20 mouse cellular contexts compared by ENCODE assay signal in the genomic region with DNA sequence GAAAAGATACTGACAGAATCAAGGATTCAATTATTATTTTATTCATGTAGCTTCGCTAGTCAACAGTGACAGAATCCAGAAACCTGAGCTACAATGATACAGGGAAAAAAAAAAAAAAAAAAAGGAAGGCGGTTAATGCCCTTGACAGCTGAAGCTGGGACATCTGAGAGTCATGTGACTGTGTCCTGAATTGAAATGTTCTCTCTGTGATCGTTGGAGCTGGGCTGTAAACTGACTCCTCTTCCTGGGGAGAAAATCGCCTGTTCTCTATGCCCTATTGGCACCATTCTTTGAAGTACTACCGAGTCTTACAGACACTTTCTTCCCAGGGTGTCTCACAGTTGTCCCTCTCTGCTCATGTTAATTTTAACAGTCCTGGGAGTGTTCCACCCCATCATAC. TPM values are rescaled to one million over a fixed set of nuclear protein-coding genes. Genes with fewer than 3 reads are reported as not detected.
A peak's percentile ranks its signal among the peaks of the same experiment; 100 is the strongest.
DNase-seq lines count a peak whose midpoint lies in the region; ATAC-seq and TF ChIP-seq lines count a peak whose summit lies in the region.
"Had no signal": no experiment of that assay in that cellular context is flagged by ENCODE, and none has a peak within 500 bp of the region (broad histone marks: within the 10 kb centered on the region; RNA-seq: fewer than 3 reads in every experiment).

No protein-coding gene starts in this region.

- H3K27ac ChIP-seq in kidney, embryonic 14.5 days (ENCODE audit: low read depth, low read length), result no peak overlapping the region
- no peak overlapping the region for H3K27ac ChIP-seq in kidney, embryonic 16.5 days (ENCODE audit: low read length)
- no peak overlapping the region for H3K27ac ChIP-seq in limb, embryonic 14.5 days (replicated peaks; ENCODE audit: low read depth, low read length)
- no peak overlapping the region for H3K27ac ChIP-seq in limb, embryonic 10.5 days
- H3K27ac ChIP-seq in thymus, adult 2 months (ENCODE audit: control insufficient read depth, insufficient read depth, low read length), result no peak overlapping the region
- H3K27ac ChIP-seq: embryonic facial prominence, embryonic 12.5 days; forebrain, embryonic 12.5 days; heart, adult 2 months; hindbrain, embryonic 10.5 days; hindbrain, embryonic 14.5 days had no signal

- no peaks in the 10 kb centered on the region for H3K27me3 ChIP-seq in kidney, embryonic 14.5 days (ENCODE audit: control insufficient read depth, insufficient read depth, low read length)
- no peaks in the 10 kb centered on the region for H3K27me3 ChIP-seq in kidney, embryonic 16.5 days (ENCODE audit: insufficient read depth, low read length)
- H3K27me3 ChIP-seq in limb, embryonic 14.5 days (ENCODE audit: control insufficient read depth, insufficient read depth, low read length), result no peaks in the 10 kb centered on the region
- H3K27me3 ChIP-seq in limb, embryonic 10.5 days (ENCODE audit: low read depth, poor library complexity, severe bottlenecking), result no peaks in the 10 kb centered on the region
- H3K27me3 ChIP-seq in thymus, adult 2 months (ENCODE audit: control insufficient read depth, insufficient read depth, low read length), result no peaks in the 10 kb centered on the region
- H3K27me3 ChIP-seq: embryonic facial prominence, embryonic 12.5 days; forebrain, embryonic 12.5 days; heart, embryonic 12.5 days had no signal

- no peaks in the 10 kb centered on the region for H3K36me3 ChIP-seq in kidney, embryonic 14.5 days (ENCODE audit: control insufficient read depth, insufficient read depth, low read length)
- no peaks in the 10 kb centered on the region for H3K36me3 ChIP-seq in kidney, embryonic 16.5 days (ENCODE audit: insufficient read depth, low read length)
- H3K36me3 ChIP-seq in limb, embryonic 14.5 days (ENCODE audit: control insufficient read depth, insufficient read depth, low read length), result no peaks in the 10 kb centered on the region
- no peaks in the 10 kb centered on the region for H3K36me3 ChIP-seq in limb, embryonic 10.5 days
- H3K36me3 ChIP-seq in thymus, adult 2 months (ENCODE audit: control insufficient read depth, insufficient read depth, low read length), result no peaks in the 10 kb centered on the region
- H3K36me3 ChIP-seq: embryonic facial prominence, embryonic 12.5 days; forebrain, embryonic 12.5 days; G1E; heart, embryonic 12.5 days; hindbrain, embryonic 10.5 days had no signal

- no peaks in the 10 kb centered on the region for H3K9me3 ChIP-seq in kidney, embryonic 14.5 days (ENCODE audit: control insufficient read depth, low read length)
- no peaks in the 10 kb centered on the region for H3K9me3 ChIP-seq in kidney, embryonic 16.5 days (ENCODE audit: low read length)
- H3K9me3 ChIP-seq in limb, embryonic 14.5 days (ENCODE audit: control insufficient read depth, low read length), result no peaks in the 10 kb centered on the region
- no peaks in the 10 kb centered on the region for H3K9me3 ChIP-seq in limb, embryonic 10.5 days (replicated peaks)
- H3K9me3 ChIP-seq: embryonic facial prominence, embryonic 12.5 days; forebrain, embryonic 12.5 days; heart, embryonic 12.5 days; hindbrain, embryonic 10.5 days had no signal

- H3K4me1 ChIP-seq in kidney, embryonic 14.5 days (ENCODE audit: control insufficient read depth, insufficient read depth, low read length), result no peaks in the 10 kb centered on the region
- no peaks in the 10 kb centered on the region for H3K4me1 ChIP-seq in kidney, embryonic 16.5 days (ENCODE audit: insufficient read depth, low read length)
- H3K4me1 ChIP-seq in limb, embryonic 14.5 days (ENCODE audit: control insufficient read depth, insufficient read depth, low read length), result no peaks in the 10 kb centered on the region
- no peaks in the 10 kb centered on the region for H3K4me1 ChIP-seq in limb, embryonic 10.5 days
- H3K4me1 ChIP-seq in thymus, adult 2 months (replicated peaks; ENCODE audit: control insufficient read depth, insufficient read depth, low read length), result peaks cover 14% of the 10 kb centered on the region
- H3K4me1 ChIP-seq: embryonic facial prominence, embryonic 12.5 days; forebrain, embryonic 12.5 days; hindbrain, embryonic 10.5 days had no signal

- H3K4me3 ChIP-seq in kidney, embryonic 14.5 days (ENCODE audit: low read length), result no peak overlapping the region
- H3K4me3 ChIP-seq in kidney, embryonic 16.5 days (ENCODE audit: low read length), result no peak overlapping the region
- no peak overlapping the region for H3K4me3 ChIP-seq in limb, embryonic 14.5 days (replicated peaks; ENCODE audit: low read length)
- H3K4me3 ChIP-seq in limb, embryonic 10.5 days, result no peak overlapping the region
- no peak overlapping the region for H3K4me3 ChIP-seq in thymus, adult 2 months (ENCODE audit: control insufficient read depth, insufficient read depth, low read length)
- H3K4me3 ChIP-seq: embryonic facial prominence, embryonic 12.5 days; forebrain, embryonic 12.5 days; heart, adult 2 months; heart, embryonic 12.5 days; hindbrain, embryonic 10.5 days had no signal

- TF ChIP-seq POLR2A in limb, embryonic 14.5 days (IDR thresholded peaks at IDR 0.05; ENCODE audit: borderline replicate concordance, extremely low read depth, insufficient read depth, insufficient read length), result no peak
- no peak for TF ChIP-seq POLR2A in brain, embryonic 14.5 days (IDR thresholded peaks at IDR 0.05; ENCODE audit: borderline replicate concordance, extremely low read depth, insufficient read depth, insufficient read length, poor library complexity, severe bottlenecking)
- TF ChIP-seq POLR2A in thymus, adult 2 months (IDR thresholded peaks at IDR 0.05; ENCODE audit: control insufficient read depth, extremely low read depth, insufficient read depth, low read length, poor library complexity), result no peak

- H3K4me2 ChIP-seq in kidney, embryonic 14.5 days (replicated peaks; ENCODE audit: low read depth, low read length), result no peak overlapping the region
- no peak overlapping the region for H3K4me2 ChIP-seq in kidney, embryonic 16.5 days (replicated peaks; ENCODE audit: low read depth, low read length)
- H3K4me2 ChIP-seq in limb, embryonic 14.5 days (replicated peaks; ENCODE audit: low read depth, low read length, severe bottlenecking), result no peak overlapping the region
- H3K4me2 ChIP-seq: embryonic facial prominence, embryonic 12.5 days; forebrain, embryonic 12.5 days; heart, embryonic 12.5 days; hindbrain, embryonic 14.5 days had no signal

- no peak overlapping the region for H3K9ac ChIP-seq in kidney, embryonic 14.5 days (ENCODE audit: low read depth, low read length)
- H3K9ac ChIP-seq in kidney, embryonic 16.5 days (replicated peaks; ENCODE audit: low read length), result no peak overlapping the region
- no peak overlapping the region for H3K9ac ChIP-seq in limb, embryonic 14.5 days (ENCODE audit: low read depth, low read length, severe bottlenecking)
- H3K9ac ChIP-seq: embryonic facial prominence, embryonic 12.5 days; forebrain, embryonic 12.5 days; heart, embryonic 12.5 days; hindbrain, embryonic 14.5 days had no signal

- peak; percentile 56; the same call in 1 of the 2 replicates for ATAC-seq in kidney, embryonic 14.5 days (ENCODE audit: low FRiP score, low TSS enrichment)
- ATAC-seq in kidney, embryonic 16.5 days (ENCODE audit: low FRiP score, low TSS enrichment), result no peak
- peak; percentile 44 for ATAC-seq in limb, embryonic 14.5 days (ENCODE audit: low FRiP score, low read depth)
- ATAC-seq: forebrain, embryonic 16.5 days had no signal

- DNase-seq in limb, embryonic 14.5 days (ENCODE audit: low spot score), result peak; percentile 4
- no peak for DNase-seq in limb, embryonic 10.5 days (ENCODE audit: low spot score)
- DNase-seq in brain, embryonic 14.5 days (ENCODE audit: low read depth), result peak; percentile 17
- no peak for DNase-seq in ovary, postnatal 36 days (ENCODE audit: low spot score)
- DNase-seq in thymus, adult 2 months, result no peak
- DNase-seq: adrenal gland, postnatal 10 days; cerebellum, adult 11-12 months; cerebellum, adult 9-10 months; cerebellum, postnatal 25 days; gastrocnemius, postnatal 10 days; heart, adult 2 months had no signal

- WGBS in kidney, embryonic 14.5 days, result 24% methylated on average over 5 of the region's 5 CpGs
- WGBS in kidney, embryonic 16.5 days, result 26% methylated on average over 5 of the region's 5 CpGs
- WGBS in limb, embryonic 14.5 days, result 41% methylated on average over 5 of the region's 5 CpGs
- WGBS in limb, embryonic 10.5 days, result 53% methylated on average over 5 of the region's 5 CpGs
- 90% methylated on average over 5 of the region's 5 CpGs for WGBS in thymus, adult 2 months

- no peak for TF ChIP-seq CTCF in brain, embryonic 14.5 days (IDR thresholded peaks at IDR 0.05; ENCODE audit: borderline replicate concordance, extremely low read depth, insufficient read depth, insufficient read length)
- no peak for TF ChIP-seq CTCF in thymus, adult 2 months (IDR thresholded peaks at IDR 0.05; ENCODE audit: borderline replicate concordance, control insufficient read depth, extremely low read depth, insufficient read depth, low read length, poor library complexity)

RNA-seq across cellular contexts. Expression of gene Rnf145, which starts 15.8 kb away (rescaled TPM):
- 76.9 and 82.0 TPM in 2 replicates for polyA plus RNA-seq in kidney, embryonic 14.5 days (2014; fragmentation: Nextera tagmentation; extraction: Ambion mirVana)
- 61.4 and 64.3 TPM in 2 replicates for polyA plus RNA-seq in kidney, embryonic 16.5 days (2015; fragmentation: Nextera tagmentation; extraction: Ambion mirVana)
- polyA plus RNA-seq in limb, embryonic 14.5 days (2012; rRNA removed), result 92.1 and 160 TPM in 2 replicates
- polyA plus RNA-seq in limb, embryonic 14.5 days (2014; fragmentation: Nextera tagmentation; extraction: Ambion mirVana), result 84.5 and 105 TPM in 2 replicates
- polyA plus RNA-seq in limb, embryonic 10.5 days (2016; fragmentation: Nextera tagmentation; extraction: Ambion mirVana), result 76.7 and 89.2 TPM in 2 replicates
- 179 and 193 TPM in 2 replicates for polyA plus RNA-seq in brain, embryonic 14.5 days (2012; rRNA removed)
- polyA plus RNA-seq in thymus, adult 2 months (2012; rRNA removed), result 361 and 669 TPM in 2 replicates

RNA-seq across cellular contexts. Expression of gene Ublcp1, which starts 32.6 kb away (rescaled TPM):
- polyA plus RNA-seq in kidney, embryonic 14.5 days (2014; fragmentation: Nextera tagmentation; extraction: Ambion mirVana), result 75.4 and 78.4 TPM in 2 replicates
- 63.1 and 63.2 TPM in 2 replicates for polyA plus RNA-seq in kidney, embryonic 16.5 days (2015; fragmentation: Nextera tagmentation; extraction: Ambion mirVana)
- 49.5 and 60.6 TPM in 2 replicates for polyA plus RNA-seq in limb, embryonic 14.5 days (2012; rRNA removed)
- 64.5 and 66.5 TPM in 2 replicates for polyA plus RNA-seq in limb, embryonic 14.5 days (2014; fragmentation: Nextera tagmentation; extraction: Ambion mirVana)
- 75.3 and 84.8 TPM in 2 replicates for polyA plus RNA-seq in limb, embryonic 10.5 days (2016; fragmentation: Nextera tagmentation; extraction: Ambion mirVana)
- polyA plus RNA-seq in brain, embryonic 14.5 days (2012; rRNA removed), result 53.6 and 62.0 TPM in 2 replicates
- polyA plus RNA-seq in thymus, adult 2 months (2012; rRNA removed), result 10.1 and 10.7 TPM in 2 replicates

Comparison
In these comparisons a context has a peak if more than half of its experiments do, and no peak if none do; other contexts are left out.
1. DNase-seq: peak in limb, embryonic 14.5 days (single experiment) and brain, embryonic 14.5 days (single experiment); none in limb, embryonic 10.5 days (single experiment), ovary, postnatal 36 days (single experiment) and thymus, adult 2 months (single experiment).